Mouse (Mus musculus) effector memory CD4-positive, alpha-beta T cell, adult 7 months (primary cell): ENCODE results near the gene B3gnt6. TPM values are rescaled to one million over a fixed set of nuclear protein-coding genes. Genes with fewer than 3 reads are reported as not detected.

ENCODE experiments used
- polyA plus RNA-seq: library from polyadenylated mRNA; unstranded; fragments of 100-300 nt; shearing (Covaris generic); gene quantifications from one replicate; pipeline ENCODE4 v1.2.1, GENCODE M21; 2017

B3gnt6 gene
- polyA plus RNA-seq, result not detected

DNA sequence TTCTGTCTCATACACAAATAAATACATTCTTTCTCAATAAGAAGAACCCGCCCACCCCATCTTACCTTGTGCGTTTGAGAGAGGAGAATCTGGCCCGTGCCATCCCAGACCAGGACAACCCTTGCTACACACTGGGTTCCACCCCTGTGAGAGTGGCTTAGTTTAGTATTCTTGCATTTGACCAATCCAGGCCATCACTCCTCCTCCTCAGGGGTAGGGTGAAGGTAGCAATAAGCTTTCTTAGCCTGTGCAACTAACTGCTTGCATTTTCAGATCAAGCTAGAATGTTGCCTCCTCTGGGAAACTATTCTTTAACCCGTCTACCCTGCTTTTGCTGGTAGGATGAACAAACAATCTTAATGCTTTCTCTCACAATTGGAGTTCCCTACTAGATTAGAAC lies at the start of gene B3gnt6:
B3gnt6 (minus strand) TSS at position 101 of the 400 bp plus-strand sequence.

DNA sequence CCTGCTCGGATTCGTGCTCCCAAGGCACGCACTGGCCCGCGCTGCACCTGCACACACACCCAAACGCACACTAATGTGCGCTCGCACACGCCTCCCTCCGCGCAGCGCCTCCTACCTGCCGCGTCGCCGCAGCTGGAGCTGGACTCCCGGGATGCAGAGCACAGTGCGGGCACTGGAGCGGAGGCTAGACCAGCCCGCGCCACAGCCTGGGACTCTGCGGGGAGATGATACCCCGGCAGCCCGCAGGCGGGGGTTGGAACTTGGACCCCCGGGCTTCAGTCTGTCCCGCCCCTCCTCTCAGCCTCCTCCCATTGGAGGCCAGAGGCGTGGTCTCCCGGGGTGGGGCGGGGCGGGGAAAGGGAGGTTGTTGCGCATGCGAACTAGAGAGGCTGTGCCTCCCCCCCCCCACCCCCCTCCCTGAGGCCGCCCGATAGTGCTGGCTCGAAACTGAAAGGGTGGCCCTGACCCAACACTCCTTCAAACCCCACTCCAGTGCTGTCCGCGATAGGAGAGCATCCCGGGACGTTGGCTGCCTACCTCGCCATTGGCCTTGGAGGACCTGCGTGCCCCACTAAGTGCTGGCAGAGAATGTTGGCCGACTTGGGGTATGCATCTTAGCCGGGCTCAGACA lies 21.2 kb downstream of the B3gnt6 start, which contains the start of gene Capn5:
Capn5 (minus strand) TSS at position 346 of the 631 bp plus-strand sequence.

DNA sequence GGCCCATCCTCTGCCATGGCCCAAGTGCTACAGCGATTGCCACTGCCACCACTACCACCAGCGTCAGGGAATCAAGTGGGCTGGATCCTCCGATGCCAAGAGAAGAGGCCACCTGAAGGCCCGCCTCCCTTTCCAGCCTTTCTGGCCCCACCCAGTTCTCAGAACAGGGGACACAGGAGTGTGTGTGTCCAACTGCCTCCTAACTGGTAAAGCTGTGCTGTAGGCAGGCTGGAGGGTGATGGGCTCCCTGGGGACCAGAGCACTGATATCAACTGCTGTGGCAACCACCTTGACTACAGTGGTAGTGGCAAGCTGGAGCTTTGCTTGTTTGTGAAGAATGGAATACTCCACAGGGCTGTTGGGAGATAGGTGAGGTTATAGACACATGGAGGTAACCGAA lies 53.9 kb downstream of the B3gnt6 start, which contains the start of gene Omp:
Omp (minus strand) TSS at position 101 of the 400 bp plus-strand sequence.

Other genes with a start within 250 kb of the B3gnt6 start
- gene Myo7a, start 80.0 kb downstream of the B3gnt6 start, polyA plus RNA-seq, result 2.0 TPM
- gene Omp, start 54.0 kb downstream of the B3gnt6 start, polyA plus RNA-seq, result not detected
- 0.49 TPM for gene Capn5, start 21.2 kb downstream of the B3gnt6 start, polyA plus RNA-seq
- gene Acer3, start 121.7 kb upstream of the B3gnt6 start, polyA plus RNA-seq, result 9.2 TPM
- gene Tsku, start 161.8 kb upstream of the B3gnt6 start, polyA plus RNA-seq, result not detected
- 0.11 TPM for gene Gucy2d, start 240.9 kb upstream of the B3gnt6 start, polyA plus RNA-seq